Mouse (Mus musculus) kidney, adult 11 months (tissue): ENCODE results near the gene Cyp4a32.

Experiments used
- DNase-seq: peaks from one replicate; pipeline ENCODE4 v3.0.0; 2022

Cyp4a32 gene

GRCm38 (mm10) chr4:115657104-115657866 lies 56.5 kb downstream of the Cyp4a32 start:
- peak; percentile 61 for DNase-seq

DNA sequence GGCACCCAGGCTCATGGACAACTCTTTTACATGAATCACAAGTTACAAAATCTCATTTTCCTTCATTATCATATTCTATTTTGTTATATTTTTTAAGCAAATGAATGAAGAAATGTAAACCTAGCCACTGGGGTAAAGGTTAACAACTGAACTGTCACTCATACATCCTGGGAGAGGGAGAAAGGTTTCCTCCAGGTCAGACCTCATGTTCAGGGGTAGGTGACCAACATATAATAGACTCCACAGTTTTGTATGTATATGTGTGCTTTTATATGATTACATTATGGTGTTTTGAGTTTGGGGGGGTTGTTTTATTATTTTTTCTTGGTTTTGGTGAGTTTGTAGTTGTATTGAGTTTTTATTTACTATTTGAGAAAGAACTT lies 57.1 kb downstream of the Cyp4a32 start:
- no peak for DNase-seq

- DNase-seq = peak; percentile 59
These were observed 58.4 kb downstream of the Cyp4a32 start for GRCm38 (mm10) chr4:115659190-115659589.
